Mouse (Mus musculus) embryonic facial prominence, embryonic 14.5 days (tissue): ENCODE results near the gene Spns3. TPM values are rescaled to one million over a fixed set of nuclear protein-coding genes. Genes with fewer than 3 reads are reported as not detected.

ENCODE experiments used
- ATAC-seq: fragments of 200-750 bp; cut with Nextera tagmentation; 2 replicates; pipeline ENCODE4 v1.8.0; 2017; ENCODE audit warnings: low read depth, moderate number of reproducible peaks, moderate TSS enrichment
- DNase-seq: peaks from one replicate; pipeline ENCODE4 v3.0.0-alpha.2; 2015; ENCODE audit warnings: low spot score
- H3K27ac ChIP-seq: fragments of 300-500 bp; sonication (generic); replicated peaks from 2 replicates; pipeline ENCODE4 v1.5.1; 2014; ENCODE audit warnings: low read depth, mild to moderate bottlenecking, low read length, moderate library complexity
- H3K27me3 ChIP-seq: fragments of 300-500 bp; sonication (generic); replicated peaks from 2 replicates; pipeline ENCODE4 v1.6.1; 2014; ENCODE audit warnings: low read length; ENCODE audit not compliant: control insufficient read depth, insufficient read depth
- H3K36me3 ChIP-seq: fragments of 300-500 bp; sonication (generic); 2 replicates; pipeline ENCODE4 v1.6.1; 2014; ENCODE audit warnings: low read length, mixed read lengths; ENCODE audit not compliant: control insufficient read depth, insufficient read depth
- H3K4me1 ChIP-seq: fragments of 300-500 bp; sonication (generic); 2 replicates; pipeline ENCODE4 v1.6.1; 2014; ENCODE audit warnings: antibody characterized with exemption, low read length; ENCODE audit not compliant: control insufficient read depth, insufficient read depth
- H3K4me2 ChIP-seq: fragments of 300-500 bp; sonication (generic); 2 replicates; pipeline ENCODE4 v1.6.1; 2014; ENCODE audit warnings: low read depth, mild to moderate bottlenecking, low read length, moderate library complexity, mixed read lengths
- H3K4me3 ChIP-seq: fragments of 300-500 bp; sonication (generic); 2 replicates; pipeline ENCODE4 v1.5.1; 2014; ENCODE audit warnings: low read depth, mild to moderate bottlenecking, low read length
- H3K9ac ChIP-seq: fragments of 300-500 bp; sonication (generic); 2 replicates; pipeline ENCODE4 v1.6.1; 2014; ENCODE audit warnings: low read depth, mild to moderate bottlenecking, low read length, moderate library complexity, mixed read lengths
- H3K9me3 ChIP-seq: fragments of 300-500 bp; sonication (generic); 2 replicates; pipeline ENCODE4 v1.6.1; 2016; ENCODE audit warnings: low read length; ENCODE audit not compliant: control insufficient read depth
- WGBS: fragments of 180-500 bp; shearing (Covaris S2); extraction: QIAGEN DNeasy Blood & Tissue Kit; methylation state at CpG from one replicate; pipeline ENCODE4 v1.1.7; 2014; 5-methylcytosine and 5-hydroxymethylcytosine counted together
- polyA plus RNA-seq: library from polyadenylated mRNA; unstranded; fragments of >200 nt; fragmentation: Nextera tagmentation; extraction: Ambion mirVana; gene quantifications from 2 replicates; pipeline ENCODE4 v1.2.1, GENCODE M21; 2014

Gene Spns3
- polyA plus RNA-seq, 1 experiment from 2014 or later, result 0.54 TPM

GRCm38 (mm10) chr11:72496775-72497174, 53.5 kb downstream of the Spns3 start:
- H3K9ac ChIP-seq, result no peak overlapping the region
- H3K4me1 ChIP-seq, result no peaks in the 10 kb centered on the region
- H3K9me3 ChIP-seq, result no peaks in the 10 kb centered on the region
- no peak overlapping the region for H3K4me2 ChIP-seq
- 72% methylated on average over 1 of the region's 1 CpGs for WGBS
- H3K4me3 ChIP-seq, result no peak overlapping the region
- no peaks in the 10 kb centered on the region for H3K36me3 ChIP-seq
- no peak for DNase-seq
- no peak for ATAC-seq
- no peaks in the 10 kb centered on the region for H3K27me3 ChIP-seq
- no peak overlapping the region for H3K27ac ChIP-seq

- no peak overlapping the region for H3K4me3 ChIP-seq
- ATAC-seq (no peak), DNase-seq (no peak)
- H3K27me3 ChIP-seq, result no peaks in the 10 kb centered on the region
- no peak overlapping the region for H3K9ac ChIP-seq
- no peaks in the 10 kb centered on the region for H3K9me3 ChIP-seq
- no peak overlapping the region for H3K4me2 ChIP-seq
- H3K4me1 ChIP-seq, result no peaks in the 10 kb centered on the region
- 59% methylated on average over 3 of the region's 3 CpGs for WGBS
- no peaks in the 10 kb centered on the region for H3K36me3 ChIP-seq
- H3K27ac ChIP-seq, result no peak overlapping the region
These were observed 54.2 kb downstream of the Spns3 start for GRCm38 (mm10) chr11:72496066-72496465.

- Histone ChIP-seq H3K9ac (no peak overlapping the region), H3K9me3 (no peaks in the 10 kb centered on the region), H3K36me3 (no peaks in the 10 kb centered on the region), H3K4me3 (no peak overlapping the region), H3K4me1 (peaks cover 3% of the 10 kb centered on the region; the same call in 1 of the 2 replicates), H3K27me3 (peaks cover 7% of the 10 kb centered on the region; the same call in 1 of the 2 replicates), H3K27ac (no peak overlapping the region), H3K4me2 (no peak overlapping the region)
- no peak for ATAC-seq
- DNase-seq, result peak; percentile 66
- WGBS, result 58% methylated on average over 8 of the region's 8 CpGs
These were observed 56.0 kb downstream of the Spns3 start for GRCm38 (mm10) chr11:72494046-72494988.

- H3K36me3 ChIP-seq, result no peaks in the 10 kb centered on the region
- peaks cover 10% of the 10 kb centered on the region for H3K4me1 ChIP-seq
- ATAC-seq (no peak), DNase-seq (no peak)
- H3K4me3 ChIP-seq, result no peak overlapping the region
- no peaks in the 10 kb centered on the region for H3K9me3 ChIP-seq
- H3K9ac ChIP-seq, result no peak overlapping the region
- no peak overlapping the region for H3K4me2 ChIP-seq
- H3K27ac ChIP-seq, result no peak overlapping the region
- WGBS, result 64% methylated on average over 15 of the region's 15 CpGs
- H3K27me3 ChIP-seq, result peaks cover 32% of the 10 kb centered on the region
These were observed 59.0 kb downstream of the Spns3 start for GRCm38 (mm10) chr11:72491130-72491960.

GRCm38 (mm10) chr11:72489881-72490301, 60.4 kb downstream of the Spns3 start, which contains the start of gene Spns2:
Gene Spns2, minus strand, starts transcription at chr11:72489904.
- peak within 1 kb of the TSS; percentile 54 for H3K27ac ChIP-seq
- no peaks in the 10 kb centered on the region for H3K9me3 ChIP-seq
- H3K9ac ChIP-seq, result peak within 1 kb of the TSS; percentile 62
- peak within 1 kb of the TSS; percentile 57 for H3K4me3 ChIP-seq
- ATAC-seq (peak; percentile 94), DNase-seq (peak; percentile 95)
- 1% methylated on average over 21 of the region's 42 CpGs for WGBS
- H3K27me3 ChIP-seq, result peaks cover 32% of the 10 kb centered on the region
- H3K4me2 ChIP-seq, result peak within 1 kb of the TSS; percentile 99
- peaks cover 10% of the 10 kb centered on the region for H3K4me1 ChIP-seq
- H3K36me3 ChIP-seq, result no peaks in the 10 kb centered on the region

GRCm38 (mm10) chr11:72489397-72489796, 60.9 kb downstream of the Spns3 start:
- ATAC-seq, result peak; percentile 3; the same call in 1 of the 2 replicates
- WGBS, result 2% methylated on average over 14 of the region's 42 CpGs
- no peak for DNase-seq
- H3K9ac ChIP-seq, result peak overlapping the region; percentile 62
- peaks cover 32% of the 10 kb centered on the region for H3K27me3 ChIP-seq
- peaks cover 10% of the 10 kb centered on the region for H3K4me1 ChIP-seq
- H3K27ac ChIP-seq, result peak overlapping the region; percentile 54
- H3K9me3 ChIP-seq, result no peaks in the 10 kb centered on the region
- no peaks in the 10 kb centered on the region for H3K36me3 ChIP-seq
- peak overlapping the region; percentile 99 for H3K4me2 ChIP-seq
- H3K4me3 ChIP-seq, result peak overlapping the region; percentile 57

GRCm38 (mm10) chr11:72488753-72489271, 61.5 kb downstream of the Spns3 start:
- ATAC-seq (peak; percentile 59), DNase-seq (no peak)
- Histone ChIP-seq H3K36me3 (no peaks in the 10 kb centered on the region), H3K4me3 (peak overlapping the region; percentile 57), H3K4me1 (peaks cover 10% of the 10 kb centered on the region), H3K27me3 (peaks cover 32% of the 10 kb centered on the region), H3K9ac (peak overlapping the region; percentile 62), H3K9me3 (no peaks in the 10 kb centered on the region), H3K4me2 (peak overlapping the region; percentile 99), H3K27ac (no peak overlapping the region)
- WGBS, result under 1% methylated on average over 34 of the region's 38 CpGs

- Histone ChIP-seq H3K4me1 (peaks cover 10% of the 10 kb centered on the region), H3K27ac (no peak overlapping the region), H3K4me3 (peak overlapping the region; percentile 57; the same call in 1 of the 2 replicates), H3K9me3 (no peaks in the 10 kb centered on the region), H3K9ac (no peak overlapping the region), H3K4me2 (peak overlapping the region; percentile 99), H3K27me3 (peaks cover 32% of the 10 kb centered on the region), H3K36me3 (no peaks in the 10 kb centered on the region)
- ATAC-seq (no peak), DNase-seq (no peak)
- WGBS, result 93% methylated on average over 2 of the region's 2 CpGs
These were observed 62.6 kb downstream of the Spns3 start for GRCm38 (mm10) chr11:72487739-72488138.
